Mouse (Mus musculus): ENCODE data around the gene Rai1. TPM values are rescaled to one million over a fixed set of nuclear protein-coding genes. Genes with fewer than 3 reads are reported as not detected.

The Rai1 gene
- polyA plus RNA-seq, 1 experiment: 25.9 TPM

GRCm38 (mm10) chr11:60139141-60139733 lies 34.4 kb downstream of the Rai1 start:
- Histone ChIP-seq H3K4me3 (ENCODE audit: insufficient read depth, low read length) (peak overlapping the region; percentile 64), H3K4me1 (ENCODE audit: control insufficient read depth, insufficient read depth, low read length) (peaks cover 20% of the 10 kb centered on the region), H3K27ac (ENCODE audit: insufficient read depth, low read length) (no peak overlapping the region)
- TF ChIP-seq CTCF (IDR thresholded peaks at IDR 0.05; ENCODE audit: borderline replicate concordance, insufficient read depth, low read length) (no peak), POLR2A (IDR thresholded peaks at IDR 0.05; ENCODE audit: low read depth, low read length) (no peak)

DNA sequence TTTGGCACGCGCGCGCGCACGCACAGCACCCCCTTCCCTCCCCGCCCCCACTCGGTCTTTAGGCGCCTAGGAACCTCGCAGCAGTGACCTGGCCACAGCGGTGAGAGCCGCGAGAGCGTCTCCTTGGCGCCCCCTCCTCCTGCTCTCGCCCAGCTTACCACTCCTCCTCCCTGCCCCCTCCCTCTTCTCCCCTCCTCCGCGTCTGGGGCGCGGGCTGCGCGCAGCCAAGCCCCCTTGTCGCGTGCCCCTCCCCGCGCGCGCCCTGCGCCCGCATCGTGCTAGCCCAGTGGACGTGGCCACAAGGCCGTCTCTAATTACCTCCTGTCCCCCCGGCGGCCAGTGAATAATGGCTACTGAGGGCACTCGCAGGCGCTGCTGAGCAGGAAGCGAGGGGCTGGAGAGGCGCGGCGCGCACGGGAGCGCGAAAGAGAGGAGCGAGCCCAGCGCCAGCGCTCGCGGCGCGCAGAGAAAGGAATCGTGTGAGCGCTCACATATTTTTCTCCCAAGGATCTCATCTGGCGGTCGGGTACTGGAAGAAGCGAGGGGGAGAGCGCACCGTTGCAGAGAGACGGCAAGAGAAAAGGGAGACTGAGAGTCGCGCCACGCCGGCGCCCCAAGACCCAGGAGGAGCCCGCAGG lies 35.0 kb downstream of the Rai1 start:
- no peak overlapping the region for H3K27ac ChIP-seq (ENCODE audit: insufficient read depth, low read length)
- H3K4me1 ChIP-seq (ENCODE audit: control insufficient read depth, insufficient read depth, low read length): peaks cover 20% of the 10 kb centered on the region
- TF ChIP-seq CTCF (IDR thresholded peaks at IDR 0.05; ENCODE audit: borderline replicate concordance, insufficient read depth, low read length) (no peak), POLR2A (IDR thresholded peaks at IDR 0.05; ENCODE audit: low read depth, low read length) (peak; percentile 29; the same call in 1 of the 2 replicates)
- peak overlapping the region; percentile 64 for H3K4me3 ChIP-seq (ENCODE audit: insufficient read depth, low read length)

- no peak overlapping the region for H3K27ac ChIP-seq (ENCODE audit: insufficient read depth, low read length)
- peak overlapping the region; percentile 64 for H3K4me3 ChIP-seq (ENCODE audit: insufficient read depth, low read length)
- TF ChIP-seq POLR2A (IDR thresholded peaks at IDR 0.05; ENCODE audit: low read depth, low read length) (no peak), CTCF (IDR thresholded peaks at IDR 0.05; ENCODE audit: borderline replicate concordance, insufficient read depth, low read length) (no peak)
- H3K4me1 ChIP-seq (ENCODE audit: control insufficient read depth, insufficient read depth, low read length): peaks cover 20% of the 10 kb centered on the region
Observed at GRCm38 (mm10) chr11:60140586-60141284, 35.9 kb downstream of the Rai1 start.

GRCm38 (mm10) chr11:60141285-60141608 lies 36.4 kb downstream of the Rai1 start:
- Histone ChIP-seq H3K4me1 (ENCODE audit: control insufficient read depth, insufficient read depth, low read length) (peaks cover 20% of the 10 kb centered on the region), H3K27ac (ENCODE audit: insufficient read depth, low read length) (no peak overlapping the region), H3K4me3 (ENCODE audit: insufficient read depth, low read length) (peak overlapping the region; percentile 3; the same call in 1 of the 2 replicates)
- TF ChIP-seq POLR2A (IDR thresholded peaks at IDR 0.05; ENCODE audit: low read depth, low read length) (no peak), CTCF (IDR thresholded peaks at IDR 0.05; ENCODE audit: borderline replicate concordance, insufficient read depth, low read length) (no peak)

- Histone ChIP-seq H3K4me3 (ENCODE audit: insufficient read depth, low read length) (no peak overlapping the region), H3K4me1 (ENCODE audit: control insufficient read depth, insufficient read depth, low read length) (peaks cover 20% of the 10 kb centered on the region), H3K27ac (ENCODE audit: insufficient read depth, low read length) (no peak overlapping the region)
- TF ChIP-seq CTCF (IDR thresholded peaks at IDR 0.05; ENCODE audit: borderline replicate concordance, insufficient read depth, low read length): no peak
- no peak for TF ChIP-seq POLR2A (IDR thresholded peaks at IDR 0.05; ENCODE audit: low read depth, low read length)
Observed at GRCm38 (mm10) chr11:60143086-60143485, 38.3 kb downstream of the Rai1 start.

GRCm38 (mm10) chr11:60146170-60146569 lies 41.4 kb downstream of the Rai1 start:
- Histone ChIP-seq H3K4me3 (ENCODE audit: insufficient read depth, low read length) (no peak overlapping the region), H3K4me1 (ENCODE audit: control insufficient read depth, insufficient read depth, low read length) (peaks cover 19% of the 10 kb centered on the region), H3K27ac (ENCODE audit: insufficient read depth, low read length) (no peak overlapping the region)
- TF ChIP-seq POLR2A (IDR thresholded peaks at IDR 0.05; ENCODE audit: low read depth, low read length): no peak
- no peak for TF ChIP-seq CTCF (IDR thresholded peaks at IDR 0.05; ENCODE audit: borderline replicate concordance, insufficient read depth, low read length)

- peaks cover 2% of the 10 kb centered on the region; the same call in 1 of the 2 replicates for H3K4me1 ChIP-seq (ENCODE audit: control insufficient read depth, insufficient read depth, low read length)
- no peak overlapping the region for H3K27ac ChIP-seq (ENCODE audit: insufficient read depth, low read length)
- no peak for TF ChIP-seq CTCF (IDR thresholded peaks at IDR 0.05; ENCODE audit: borderline replicate concordance, insufficient read depth, low read length)
- no peak for TF ChIP-seq POLR2A (IDR thresholded peaks at IDR 0.05; ENCODE audit: low read depth, low read length)
- no peak overlapping the region for H3K4me3 ChIP-seq (ENCODE audit: insufficient read depth, low read length)
Observed at GRCm38 (mm10) chr11:60148591-60148990, 43.8 kb downstream of the Rai1 start.

GRCm38 (mm10) chr11:60149086-60149485 lies 44.3 kb downstream of the Rai1 start:
- TF ChIP-seq CTCF (IDR thresholded peaks at IDR 0.05; ENCODE audit: borderline replicate concordance, insufficient read depth, low read length): no peak
- TF ChIP-seq POLR2A (IDR thresholded peaks at IDR 0.05; ENCODE audit: low read depth, low read length): no peak
- Histone ChIP-seq H3K4me1 (ENCODE audit: control insufficient read depth, insufficient read depth, low read length) (0 out of 2 replicates have a peak, but pooled peaks cover 3% of the 10 kb centered on the region), H3K4me3 (ENCODE audit: insufficient read depth, low read length) (no peak overlapping the region), H3K27ac (ENCODE audit: insufficient read depth, low read length) (no peak overlapping the region)

- Histone ChIP-seq H3K4me3 (ENCODE audit: insufficient read depth, low read length) (no peak overlapping the region), H3K27ac (ENCODE audit: insufficient read depth, low read length) (no peak overlapping the region), H3K4me1 (ENCODE audit: control insufficient read depth, insufficient read depth, low read length) (0 out of 2 replicates have a peak, but pooled peaks cover 3% of the 10 kb centered on the region)
- no peak for TF ChIP-seq POLR2A (IDR thresholded peaks at IDR 0.05; ENCODE audit: low read depth, low read length)
- TF ChIP-seq CTCF (IDR thresholded peaks at IDR 0.05; ENCODE audit: borderline replicate concordance, insufficient read depth, low read length): no peak
Observed at GRCm38 (mm10) chr11:60150677-60151076, 45.9 kb downstream of the Rai1 start.

DNA sequence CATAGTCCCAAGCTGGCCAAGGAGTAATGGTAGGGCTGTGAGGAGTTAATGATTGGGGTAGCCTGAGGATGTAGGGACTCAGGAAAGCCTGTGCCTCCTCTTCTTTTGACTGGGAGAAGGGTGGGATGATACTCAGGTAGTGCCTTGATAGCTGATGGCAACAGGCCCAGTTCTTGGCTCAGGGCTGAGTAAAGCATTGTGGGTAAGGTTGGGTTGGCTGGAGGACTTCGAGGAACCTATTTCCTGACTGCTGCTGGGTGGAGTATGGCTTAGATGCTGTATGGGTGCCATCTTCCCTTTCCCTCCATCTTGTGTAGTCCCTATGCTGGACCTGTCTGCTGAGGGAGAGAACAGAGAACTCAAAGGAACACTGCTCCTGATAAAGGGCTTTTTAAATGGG lies 47.5 kb downstream of the Rai1 start:
- Histone ChIP-seq H3K4me1 (ENCODE audit: control insufficient read depth, insufficient read depth, low read length) (0 out of 2 replicates have a peak, but pooled peaks cover 3% of the 10 kb centered on the region), H3K27ac (ENCODE audit: insufficient read depth, low read length) (no peak overlapping the region), H3K4me3 (ENCODE audit: insufficient read depth, low read length) (no peak overlapping the region)
- TF ChIP-seq POLR2A (IDR thresholded peaks at IDR 0.05; ENCODE audit: low read depth, low read length) (no peak), CTCF (IDR thresholded peaks at IDR 0.05; ENCODE audit: borderline replicate concordance, insufficient read depth, low read length) (no peak)

Data from embryonic fibroblast, embryonic 13.5 days (primary cell).